Mouse (Mus musculus) cerebellum, adult 8-10 months (tissue): ENCODE data around the gene Spryd3.

Experiments used
- DNase-seq: peaks from one replicate; pipeline ENCODE4 v3.0.0; 2022

Spryd3 gene

DNA sequence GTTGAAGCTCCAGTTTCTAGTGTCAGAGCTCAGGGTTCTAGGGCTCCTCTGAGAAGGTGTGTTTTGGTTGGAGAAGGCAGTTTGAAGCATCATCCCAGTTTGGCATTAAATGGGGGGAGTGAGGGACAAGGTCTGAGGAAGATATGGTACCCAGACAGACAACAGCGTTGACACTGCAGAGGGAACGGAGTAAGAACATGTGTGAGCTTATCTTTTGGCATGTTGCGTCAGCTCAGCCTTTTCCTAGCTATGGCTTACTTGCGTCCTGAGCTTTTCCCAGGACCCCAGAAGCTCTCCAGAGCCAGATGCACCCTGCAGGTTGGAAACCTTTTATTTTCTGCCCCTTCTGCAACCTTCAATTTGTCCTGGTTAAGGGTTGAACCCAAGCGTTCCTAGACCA, 10.1 kb upstream of the Spryd3 start:
- no peak for DNase-seq

DNA sequence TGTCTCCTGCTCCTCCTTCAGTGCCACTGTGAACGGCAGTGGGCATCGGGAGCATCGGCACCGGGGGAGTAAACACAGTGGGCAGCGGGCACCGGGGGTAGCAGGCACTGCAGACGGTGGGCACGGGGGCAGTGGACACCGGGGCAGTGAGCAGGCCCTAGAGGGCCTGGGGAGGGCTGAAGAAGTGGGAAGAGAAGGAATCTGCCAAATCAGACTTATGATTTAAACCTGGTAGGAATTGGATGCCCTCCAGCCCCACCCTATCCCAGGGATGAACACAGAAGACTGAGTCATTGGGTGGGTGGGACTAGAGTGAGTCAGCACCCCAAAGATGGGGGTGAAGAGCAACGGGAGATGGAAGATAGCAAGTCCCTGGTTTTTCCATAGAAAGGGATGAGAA, 9.3 kb upstream of the Spryd3 start:
- no peak for DNase-seq

DNA sequence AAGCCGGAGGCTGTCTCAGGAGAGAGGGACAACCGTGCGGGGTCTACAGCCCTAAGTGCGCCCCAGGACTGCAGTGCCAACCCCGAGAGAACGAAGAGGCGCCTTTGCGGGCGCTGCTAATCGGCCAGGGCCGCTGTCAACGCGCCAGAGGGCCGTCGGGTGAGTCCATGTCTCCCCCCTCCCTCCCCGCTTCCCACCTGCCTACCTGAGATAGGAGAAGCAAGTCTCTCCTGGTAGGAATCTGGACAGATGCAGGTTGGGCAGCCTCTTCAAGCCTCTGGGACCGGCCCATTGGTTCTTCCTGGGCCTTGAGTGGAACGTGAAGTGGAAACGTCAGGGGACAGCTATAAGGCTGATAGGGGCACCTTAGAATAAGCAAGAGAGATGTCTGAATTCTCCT, 8.7 kb upstream of the Spryd3 start:
- no peak for DNase-seq

DNA sequence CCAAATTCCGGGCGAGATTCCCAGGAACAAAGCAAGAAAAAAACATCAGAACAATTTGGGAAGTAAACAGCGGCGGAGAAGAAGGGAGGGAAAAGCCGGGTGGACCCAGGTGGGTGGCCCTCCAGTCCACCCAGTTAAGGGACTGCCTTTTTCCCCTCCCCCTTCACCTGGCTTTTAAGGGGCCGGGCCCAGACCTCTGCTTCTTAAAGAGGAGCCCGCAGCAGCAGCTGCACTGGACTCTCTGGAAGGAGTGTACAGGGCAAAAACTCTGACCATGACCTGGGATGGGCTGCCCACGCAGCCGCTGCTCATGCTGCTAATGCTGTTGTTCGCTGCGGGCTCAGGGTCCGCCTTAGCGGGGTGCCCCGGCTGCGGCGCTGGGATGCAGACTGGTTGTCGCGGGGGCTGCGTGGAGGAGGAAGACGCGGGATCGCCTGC, 8.3 kb upstream of the Spryd3 start, which contains the start of gene Igfbp6:
Gene Igfbp6 (plus strand): TSS at position 89 of the 438 bp plus-strand sequence.
- DNase-seq = no peak

DNA sequence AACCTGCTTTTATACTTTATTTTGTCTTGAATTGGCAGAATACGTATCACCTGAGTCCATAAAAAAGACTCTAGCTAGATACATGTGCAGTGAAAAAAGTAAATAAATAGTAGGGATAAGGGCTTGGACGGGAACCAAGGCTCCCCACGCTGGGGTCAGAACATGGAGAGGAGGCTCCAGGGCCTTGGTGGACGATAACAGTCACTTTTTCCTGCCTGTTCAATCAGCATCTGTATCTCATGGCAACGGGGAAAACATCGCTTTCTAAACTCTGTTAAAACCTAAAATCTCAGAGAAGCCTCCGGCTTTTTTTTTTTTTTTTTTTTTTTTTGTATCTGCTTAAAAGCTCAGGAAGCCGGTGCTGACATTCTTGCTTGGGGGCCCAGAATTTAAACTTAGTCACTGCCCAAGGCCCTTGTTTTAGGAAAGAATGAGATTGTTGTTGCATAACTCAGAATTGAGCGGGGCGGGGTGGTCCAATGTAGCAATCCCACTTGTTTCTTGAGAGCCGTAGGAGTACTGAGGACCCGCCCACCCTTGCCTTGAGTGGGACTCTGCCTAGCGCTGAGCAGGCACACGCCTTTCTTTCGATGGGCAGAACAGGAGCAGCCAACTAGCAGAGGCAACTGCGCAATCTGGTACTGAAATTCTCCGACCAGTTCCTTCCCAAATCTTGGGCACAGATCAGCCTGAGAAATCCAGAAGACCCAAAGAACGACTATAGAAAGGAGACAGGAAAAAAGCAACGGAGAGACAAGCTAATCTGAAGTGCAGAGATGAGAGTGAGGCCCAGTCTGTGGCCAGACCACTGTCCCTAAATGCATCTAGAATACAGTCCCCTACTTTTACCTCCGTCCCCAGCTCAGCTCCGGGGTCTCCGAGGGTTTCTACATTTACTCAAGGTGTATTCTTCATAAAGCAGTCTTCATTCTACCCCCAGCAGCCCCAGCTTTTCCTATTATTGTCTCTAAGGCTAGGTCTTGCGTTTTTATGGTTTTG, 7.2 kb upstream of the Spryd3 start:
- DNase-seq = no peak

DNA sequence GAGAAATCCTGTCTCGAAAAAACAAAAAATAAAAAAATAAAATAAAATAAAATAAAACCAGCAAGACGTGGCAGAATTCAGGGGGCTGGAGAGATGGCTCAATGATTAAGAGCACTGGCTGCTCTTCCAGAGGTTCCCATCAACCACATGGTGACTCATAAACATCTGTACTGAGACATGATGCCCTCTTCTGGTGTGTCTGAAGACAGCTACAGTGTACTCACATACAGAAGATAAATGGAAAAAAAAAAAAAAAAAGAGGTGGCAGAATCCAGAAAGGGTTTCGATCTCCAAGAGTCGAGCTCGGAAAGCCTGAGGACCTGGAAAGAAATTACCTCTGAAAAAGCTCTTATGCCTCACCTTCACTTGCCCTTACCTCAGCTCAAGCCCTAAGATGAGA, 5.1 kb upstream of the Spryd3 start:
- DNase-seq = no peak

DNA sequence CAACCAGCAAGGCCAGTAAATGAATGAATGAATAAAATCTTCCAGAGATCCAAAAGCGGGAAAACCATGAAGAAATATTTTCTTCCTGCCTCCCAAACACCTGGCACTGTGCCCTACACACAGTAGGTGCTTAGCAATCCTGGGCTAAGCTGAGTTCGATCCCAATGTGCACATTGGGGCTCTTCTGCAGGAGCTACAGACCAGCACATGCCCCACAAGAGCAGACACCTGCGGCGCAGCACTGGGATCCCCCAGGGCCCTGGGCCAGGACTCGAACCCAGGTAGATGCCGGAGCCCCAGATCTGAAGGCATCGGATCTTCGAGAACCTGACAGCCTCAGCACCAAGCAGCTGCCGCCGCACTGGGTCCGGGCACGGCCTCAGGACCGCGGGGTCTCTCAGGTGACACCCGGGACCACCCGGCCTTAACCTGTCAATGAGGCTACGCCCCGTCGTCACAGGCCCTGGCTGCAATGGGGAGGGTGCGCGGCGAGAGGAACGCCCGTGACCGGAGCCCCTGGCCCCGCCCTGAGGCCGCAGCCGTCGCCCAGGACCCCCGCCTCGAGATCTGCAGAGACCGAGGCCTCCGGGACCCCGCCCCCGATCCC, 409 bp downstream of the Spryd3 start:
- peak; percentile 35 for DNase-seq

DNA sequence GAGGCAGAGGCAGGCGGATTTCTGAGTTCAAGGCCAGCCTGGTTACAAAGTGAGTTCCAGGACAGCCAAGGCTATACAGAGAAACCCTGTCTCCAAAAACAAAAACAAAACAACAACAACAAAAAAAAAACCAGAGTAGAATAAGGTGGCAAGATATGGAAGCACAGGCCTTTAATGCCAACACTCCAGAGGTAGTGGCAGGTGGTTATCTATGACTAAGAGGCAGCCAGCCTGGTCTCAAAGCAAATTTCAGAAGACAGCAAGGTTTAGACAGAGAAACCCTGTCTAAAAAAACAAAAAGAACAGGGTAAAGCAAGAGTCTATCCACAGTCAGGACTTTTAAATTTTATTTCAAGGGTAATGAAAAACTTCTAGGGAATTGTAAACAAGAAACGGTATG, 1.3 kb downstream of the Spryd3 start:
- DNase-seq = no peak

DNA sequence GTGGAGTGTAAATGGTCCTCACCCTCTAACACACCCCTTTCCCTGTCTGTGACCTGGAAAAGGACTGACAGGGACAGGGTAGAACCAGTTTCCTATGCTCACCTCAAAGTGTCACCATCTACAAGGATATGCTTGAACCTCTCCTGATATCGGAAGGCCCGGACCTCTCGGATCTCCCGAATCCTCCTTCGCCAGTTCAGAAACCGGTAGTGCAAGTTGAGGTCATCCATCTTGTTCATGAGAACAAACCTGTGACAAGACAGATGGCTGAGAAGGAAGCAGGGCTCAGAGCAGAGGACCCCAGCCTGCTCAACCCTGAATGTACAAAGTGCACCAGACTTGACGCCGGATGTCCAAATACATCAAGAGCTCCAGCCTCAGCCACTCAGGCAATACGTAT, 2.7 kb downstream of the Spryd3 start:
- no peak for DNase-seq

DNA sequence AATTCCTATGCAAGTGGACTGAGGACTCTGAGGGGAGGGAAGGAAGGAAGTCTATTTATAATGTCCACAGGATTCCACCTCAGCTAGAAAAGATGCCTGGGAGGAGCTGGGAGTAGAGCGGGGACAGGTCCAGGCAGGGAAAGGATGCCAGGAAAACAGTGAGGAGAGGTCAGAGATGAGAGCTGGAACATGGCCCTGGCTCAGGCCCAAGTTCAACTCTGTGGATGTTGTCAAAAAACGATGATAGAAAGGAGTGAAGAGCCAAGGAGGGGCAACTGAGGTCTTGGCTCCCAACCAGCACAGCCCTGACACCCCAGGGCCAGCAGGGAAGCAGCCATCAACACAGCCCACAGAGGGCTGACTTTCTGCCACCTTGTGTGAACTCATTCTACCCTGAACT, 9.7 kb downstream of the Spryd3 start:
- no peak for DNase-seq

DNA sequence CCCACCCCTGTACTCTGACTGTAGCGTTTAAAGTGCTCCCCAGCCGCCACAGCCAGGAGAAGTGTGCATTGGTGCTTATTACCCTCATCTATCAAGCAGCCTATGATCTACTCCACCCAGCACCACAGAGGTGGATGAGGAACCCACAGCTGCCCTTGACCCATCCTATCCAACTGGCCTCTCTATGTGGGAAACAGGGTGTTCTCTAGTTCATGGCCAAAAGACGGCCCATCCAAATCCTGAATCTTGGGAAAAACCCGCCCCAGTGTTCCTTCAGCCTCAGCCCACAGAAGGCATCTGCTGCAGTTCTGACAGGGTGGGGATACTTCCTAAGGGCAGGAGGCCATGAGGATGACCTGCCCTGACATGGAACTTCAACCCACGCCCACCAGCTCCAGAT, 15.5 kb downstream of the Spryd3 start:
- no peak for DNase-seq

DNA sequence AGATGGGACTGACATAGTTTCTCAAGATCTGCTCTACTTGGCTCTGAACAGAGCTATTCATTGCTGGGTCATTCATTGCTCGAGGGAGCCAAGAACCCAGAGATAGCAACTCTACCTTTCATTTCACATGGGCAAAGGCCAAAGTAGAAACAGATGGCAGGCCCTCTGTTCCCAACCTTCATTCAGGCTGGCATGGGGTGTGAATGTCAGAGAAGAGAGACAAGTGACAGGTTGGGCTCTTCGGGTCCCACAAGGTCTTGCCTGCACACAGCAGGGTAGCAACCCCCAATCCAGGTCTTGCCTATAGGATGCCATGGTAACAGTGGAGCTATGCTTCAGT, 16.2 kb downstream of the Spryd3 start:
- DNase-seq = peak; percentile 83

DNA sequence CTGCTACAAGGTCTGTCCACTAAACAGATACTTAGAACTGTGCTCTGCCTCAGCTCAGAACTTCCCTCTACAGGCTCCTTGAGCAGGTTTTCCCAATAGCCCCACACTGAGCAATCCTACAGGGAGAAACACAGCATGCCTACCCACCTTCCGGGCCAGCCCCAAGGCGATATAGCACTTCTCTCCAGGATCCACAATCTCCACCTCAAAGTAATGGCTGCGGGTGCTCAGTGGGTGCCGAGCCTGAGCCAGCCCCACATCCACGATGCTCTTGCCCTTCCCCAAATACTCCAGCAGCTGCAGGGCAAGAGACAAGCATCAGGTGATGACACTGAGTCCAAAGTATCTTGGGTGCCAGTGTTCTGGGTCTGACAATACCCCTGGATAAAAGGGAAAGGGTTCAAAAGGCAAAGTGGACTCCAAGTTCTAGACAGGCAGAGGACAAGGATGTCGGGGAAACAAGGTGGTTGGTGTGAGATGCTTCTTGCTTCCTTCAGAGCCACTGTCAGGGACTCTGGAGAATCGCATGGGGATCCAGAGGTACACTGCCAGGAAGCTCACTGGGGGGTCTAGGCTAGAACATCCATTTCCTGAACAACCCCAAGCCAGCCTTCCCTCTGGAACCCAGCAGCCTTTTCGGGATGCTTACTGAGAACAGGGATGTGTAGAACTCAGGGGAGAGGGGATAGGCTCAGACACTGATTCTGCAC, 16.8 kb downstream of the Spryd3 start:
- DNase-seq = no peak

DNA sequence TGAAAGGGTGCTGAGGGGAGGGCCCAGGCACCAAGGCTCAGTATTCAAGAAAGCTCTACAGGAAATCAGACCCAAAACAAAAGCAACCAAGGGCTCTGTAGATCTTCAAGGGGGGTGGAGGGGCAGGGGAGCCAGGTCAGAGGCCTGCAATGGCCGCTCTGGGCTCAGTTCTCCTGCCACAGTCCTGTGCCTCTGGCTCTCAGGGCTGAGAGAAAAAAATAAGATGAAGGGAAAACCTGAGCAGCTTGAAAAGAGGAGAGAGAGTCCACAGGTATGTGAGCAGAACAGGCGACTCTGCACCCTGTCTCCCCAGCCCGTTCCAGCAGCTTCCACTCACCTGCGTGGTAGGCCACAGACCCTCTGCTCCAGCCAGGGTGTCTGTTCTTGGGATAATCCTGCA, 17.4 kb downstream of the Spryd3 start:
- no peak for DNase-seq

DNA sequence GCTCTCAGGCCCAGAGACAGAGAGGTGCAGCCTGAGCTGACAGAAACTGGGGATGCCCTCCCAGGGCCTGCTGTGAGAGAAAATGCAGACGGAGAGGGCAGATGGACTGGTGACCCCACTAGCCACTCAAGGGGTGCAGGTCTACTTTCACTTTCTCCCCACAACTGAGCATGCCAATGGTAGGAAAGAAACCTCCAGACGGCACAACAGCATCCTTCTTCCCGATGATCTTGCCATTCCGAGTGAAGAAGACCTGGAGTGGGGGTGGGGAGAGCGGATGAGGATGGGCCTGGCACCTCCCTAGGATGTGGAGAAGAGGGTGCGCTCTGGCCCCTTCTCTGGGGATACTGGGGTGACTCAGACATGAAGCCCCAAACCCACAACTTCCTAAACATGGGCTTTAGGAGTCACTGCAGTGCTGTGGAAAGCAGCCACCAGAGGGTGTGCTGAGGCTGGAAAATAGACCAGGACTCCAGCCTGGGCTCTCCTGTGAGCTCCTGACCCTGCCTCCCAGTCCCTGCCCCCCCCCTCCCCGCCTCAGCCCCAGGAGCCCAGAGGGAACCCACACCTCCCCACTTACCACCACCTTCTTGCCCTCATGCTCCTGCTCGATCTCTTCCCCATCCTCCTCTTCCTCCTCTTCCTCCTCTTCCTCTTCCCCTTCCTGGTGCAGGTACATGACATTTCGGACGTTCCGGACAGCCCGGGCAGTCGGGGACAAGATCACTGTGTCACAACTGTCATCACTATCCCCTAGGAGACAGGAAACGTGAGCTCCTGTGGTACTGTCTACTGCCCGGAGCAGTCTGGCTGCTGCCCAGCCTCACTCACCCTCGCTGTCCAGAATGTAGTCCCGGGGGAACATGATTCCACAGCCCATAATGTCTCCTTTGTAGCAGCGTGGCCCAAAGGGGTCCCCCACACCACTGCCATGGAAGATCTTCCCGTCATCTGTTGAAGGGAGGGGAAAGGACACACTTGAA, 18.3 kb downstream of the Spryd3 start:
- DNase-seq = no peak

DNA sequence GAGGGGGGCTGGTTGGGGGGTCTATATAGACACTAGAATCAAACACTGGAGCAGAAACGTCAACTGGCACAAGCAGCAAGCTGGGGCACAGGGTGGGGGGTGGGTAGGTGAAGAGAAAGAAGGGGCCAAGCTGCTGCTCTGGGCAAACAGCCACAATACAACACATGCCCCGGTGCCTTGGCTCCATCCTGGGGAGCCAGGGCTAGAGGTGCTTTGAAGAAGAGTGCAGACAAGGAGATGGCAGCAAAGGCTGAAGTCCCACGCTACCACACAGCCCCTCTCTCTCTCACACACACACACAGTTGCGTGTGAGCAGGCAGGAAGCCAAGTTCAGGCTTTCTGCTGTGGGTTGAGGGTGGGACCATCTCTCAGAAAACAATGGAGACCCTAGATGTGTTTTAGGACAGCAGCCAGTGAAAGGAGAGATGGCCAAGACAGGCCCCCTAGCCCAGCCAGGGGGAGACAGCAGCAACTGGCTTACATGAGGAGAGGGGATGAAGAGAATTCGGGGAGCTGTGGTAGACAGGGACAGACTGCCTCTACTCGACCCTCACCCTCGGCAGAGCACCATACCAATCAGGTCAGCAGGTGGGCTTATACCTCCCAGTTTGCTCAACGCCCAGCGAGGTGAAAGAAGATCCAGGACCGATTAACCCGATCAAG, 19.1 kb downstream of the Spryd3 start:
- no peak for DNase-seq

DNA sequence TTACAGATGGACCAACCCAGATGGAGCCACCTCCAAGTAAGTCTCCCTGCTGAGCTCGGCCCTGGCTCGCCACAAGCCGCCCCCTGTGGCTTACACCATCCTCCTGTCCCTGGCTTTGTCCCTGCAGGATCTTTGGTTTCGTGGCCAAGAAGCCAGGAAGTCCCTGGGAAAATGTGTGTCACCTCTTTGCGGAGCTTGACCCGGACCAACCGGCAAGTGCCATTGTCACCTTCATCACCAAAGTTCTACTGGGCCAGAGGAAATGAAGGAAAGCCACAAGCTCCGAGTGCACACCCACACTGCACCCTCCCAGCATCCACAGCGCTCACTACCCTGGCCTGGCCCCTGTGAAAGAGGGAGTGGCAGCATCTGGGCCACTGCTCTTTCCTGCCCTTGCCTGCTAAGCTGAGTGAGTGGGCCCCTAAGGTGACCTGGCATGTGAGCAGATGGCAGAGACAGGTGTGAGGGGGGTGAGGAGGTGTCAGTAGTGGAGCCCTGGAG, 20.3 kb downstream of the Spryd3 start:
- no peak for DNase-seq

DNA sequence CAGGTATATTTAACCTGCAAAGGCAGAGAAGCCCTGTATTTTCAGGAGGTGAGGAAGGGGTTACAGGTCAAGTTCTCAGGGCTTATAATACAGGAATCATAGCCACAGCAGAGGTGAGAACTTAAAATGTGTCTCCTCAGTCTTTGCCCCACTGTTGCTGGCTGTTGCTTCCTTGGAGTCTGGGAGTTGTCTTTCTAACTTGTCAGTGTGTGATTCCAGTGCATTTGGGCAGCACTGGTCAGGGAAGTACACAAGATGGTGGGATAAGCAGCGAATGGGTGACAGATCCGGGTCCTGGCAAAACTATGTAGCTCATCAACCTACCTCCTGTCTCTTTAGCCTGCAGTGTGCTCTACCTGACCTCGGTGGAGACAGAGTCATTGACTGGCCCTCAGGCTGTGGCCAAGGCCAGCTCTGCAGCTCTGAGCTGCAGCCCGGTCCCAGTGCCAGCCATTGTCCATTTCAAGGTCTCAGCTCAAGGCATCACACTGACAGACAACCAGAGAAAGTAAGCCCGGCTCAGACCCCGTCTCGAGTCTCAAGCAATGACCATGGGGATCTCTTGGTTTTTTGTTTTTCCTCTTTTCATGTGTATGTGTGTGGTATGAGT, 21.3 kb downstream of the Spryd3 start:
- DNase-seq = no peak

DNA sequence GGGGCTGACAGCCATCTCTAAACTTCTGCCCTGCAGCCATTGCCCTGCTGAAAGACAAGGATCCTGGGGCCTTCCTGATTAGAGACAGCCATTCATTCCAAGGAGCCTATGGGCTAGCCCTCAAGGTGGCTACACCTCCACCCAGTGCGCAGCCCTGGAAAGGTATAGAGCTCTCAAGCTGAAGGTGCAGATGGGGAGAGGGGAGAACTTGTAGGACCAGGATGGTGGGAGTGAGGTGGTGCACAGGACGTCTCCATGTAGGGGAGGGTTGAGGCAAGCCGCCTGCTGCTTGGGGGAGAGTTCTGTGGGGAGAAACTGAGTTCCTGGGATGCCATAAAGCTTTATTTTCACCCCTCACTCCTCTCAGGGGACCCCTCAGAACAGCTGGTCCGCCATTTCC, 22.4 kb downstream of the Spryd3 start:
- DNase-seq = no peak

DNA sequence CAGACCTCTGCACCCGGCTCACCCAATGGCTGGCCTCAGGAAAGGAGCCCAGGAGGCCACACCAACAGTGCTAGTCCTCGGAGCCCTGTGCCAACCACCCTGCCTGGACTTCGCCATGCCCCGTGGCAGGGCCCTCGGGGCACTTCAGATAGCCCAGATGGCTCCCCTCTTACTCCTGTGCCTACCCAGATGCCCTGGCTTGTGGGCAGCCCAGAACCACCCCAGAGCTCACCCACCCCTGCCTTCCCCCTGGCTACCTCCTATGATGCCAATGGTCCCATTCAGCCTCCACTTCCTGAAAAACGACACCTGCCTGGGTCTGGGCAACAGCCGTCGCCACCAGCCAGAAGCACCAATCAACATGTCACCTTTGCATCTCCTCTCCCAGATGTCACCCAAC, 23.2 kb downstream of the Spryd3 start:
- no peak for DNase-seq

DNA sequence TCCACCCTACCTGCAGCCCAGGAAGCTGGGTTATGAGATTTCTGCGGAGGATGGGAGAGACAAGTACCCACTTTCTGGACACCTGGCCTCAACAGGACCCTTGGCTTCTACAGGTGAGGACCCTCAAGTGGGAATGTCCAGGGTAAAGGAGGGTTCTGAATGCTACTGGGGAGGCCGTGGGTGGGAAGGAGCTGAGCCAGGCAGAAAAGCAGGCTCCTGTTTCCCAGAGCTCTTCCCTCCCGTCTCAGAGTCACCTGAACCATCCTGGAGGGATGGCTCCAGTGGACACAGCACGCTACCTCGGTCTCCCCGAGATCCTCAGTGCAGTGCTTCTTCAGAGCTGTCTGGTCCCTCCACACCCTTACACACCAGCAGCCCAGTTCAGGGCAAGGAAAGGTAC, 23.9 kb downstream of the Spryd3 start:
- no peak for DNase-seq
